Mouse (Mus musculus) liver, adult 2 months (tissue): ENCODE measurements at regions not wholly inside any gene's neighbourhood (a gene's known extent, or its start where the extent isn't known, plus 50 kb on each side); places are given as distances from the start of the nearest gene placed in this dataset.

Experiments
- CTCF ChIP-seq: fragments of 200-500 bp; IDR thresholded peaks from 2 replicates; pipeline ENCODE4 v1.5.1; 2011; ENCODE audit warnings: low read depth, low read length, control low read depth
- POLR2A ChIP-seq: fragments of 200-500 bp; IDR thresholded peaks from 2 replicates; pipeline ENCODE4 v1.6.1; 2011; ENCODE audit warnings: low read length, control low read depth; ENCODE audit not compliant: insufficient read depth; ENCODE audit errors: extremely low read depth

GRCm38 (mm10) chr5:50779138-50779537 is 720.3 kb upstream of the Adgra3 start:
- TF ChIP-seq CTCF: peak; percentile 40
- TF ChIP-seq POLR2A: no peak
